22 mouse cellular contexts compared by ENCODE assay signal in the genomic region with DNA sequence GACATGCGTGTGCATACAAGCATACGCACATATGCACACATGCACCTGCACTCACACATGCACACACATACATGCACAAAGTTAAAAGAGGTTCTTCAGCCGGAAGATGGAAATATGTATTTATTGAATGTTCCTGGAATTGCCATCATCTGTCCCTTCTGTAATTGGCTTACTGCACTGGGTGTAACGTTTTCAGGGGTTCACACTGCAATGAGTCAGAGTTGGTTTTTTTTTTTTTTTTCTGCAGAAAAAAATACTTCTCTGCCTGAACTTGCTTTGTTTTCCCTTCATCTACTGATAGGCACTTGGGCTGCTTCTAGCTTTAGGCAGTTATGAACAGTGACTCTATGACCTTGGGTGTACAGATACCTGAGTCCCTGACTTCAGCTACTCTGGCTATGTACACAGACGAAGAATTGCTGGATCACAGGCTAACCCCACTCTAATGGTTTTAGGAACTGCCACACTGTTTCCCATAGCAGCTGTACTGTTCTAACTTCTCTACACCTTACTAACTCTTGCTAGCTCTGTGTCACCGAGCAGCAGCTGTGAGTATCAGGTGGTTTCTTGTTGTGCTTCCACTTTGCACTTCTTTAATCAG.
DNase-seq lines count a peak whose midpoint lies in the region; ATAC-seq and TF ChIP-seq lines count a peak whose summit lies in the region.
"Had no signal": no experiment of that assay in that cellular context is flagged by ENCODE, and none has a peak within 500 bp of the region (broad histone marks: within the 10 kb centered on the region; RNA-seq: fewer than 3 reads in every experiment).

No protein-coding gene starts in this region.

- no peak for TF ChIP-seq POLR2A in heart, adult 2 months (IDR thresholded peaks at IDR 0.05; ENCODE audit: insufficient read depth, low read depth, low read length)
- TF ChIP-seq POLR2A in MEL (IDR thresholded peaks at IDR 0.05; ENCODE audit: control insufficient read depth in 1 of 2, insufficient read depth in 1 of 2, low read depth in 1 of 2, low read length in 2 of 2, poor library complexity in 1 of 2): no peak
- TF ChIP-seq POLR2A in olfactory bulb, adult 2 months (IDR thresholded peaks at IDR 0.05; ENCODE audit: insufficient read depth, low read depth, low read length): no peak

- H3K9ac ChIP-seq in heart, adult 2 months (ENCODE audit: low read depth, low read length): peak overlapping the region; percentile 34; the same call in 1 of the 2 replicates
- no peak overlapping the region for H3K9ac ChIP-seq in MEL (ENCODE audit: control insufficient read depth, low read depth, low read length, poor library complexity, severe bottlenecking)
- H3K9ac ChIP-seq: embryonic facial prominence, embryonic 12.5 days; heart, embryonic 13.5 days; limb, embryonic 15.5 days; midbrain, embryonic 13.5 days had no signal

- TF ChIP-seq CTCF in heart, adult 2 months (IDR thresholded peaks at IDR 0.05): no peak
- no peak for TF ChIP-seq CTCF in MEL (IDR thresholded peaks at IDR 0.05 in 2 of 3, conservative IDR thresholded peaks at IDR 0.05 in 1 of 3; ENCODE audit: control insufficient read depth in 1 of 3, insufficient read depth in 1 of 3, low read depth in 2 of 3, low read length in 3 of 3, poor library complexity in 1 of 3, severe bottlenecking in 1 of 3)
- TF ChIP-seq CTCF in olfactory bulb, adult 2 months (IDR thresholded peaks at IDR 0.05; ENCODE audit: insufficient read depth, low read depth, low read length): no peak

- H3K27me3 ChIP-seq in heart, adult 2 months (ENCODE audit: control insufficient read depth, insufficient read depth, low read length): no peaks in the 10 kb centered on the region
- no peaks in the 10 kb centered on the region for H3K27me3 ChIP-seq in heart, embryonic 10.5 days (ENCODE audit: insufficient read depth, poor library complexity, severe bottlenecking)
- no peaks in the 10 kb centered on the region for H3K27me3 ChIP-seq in MEL (ENCODE audit: control insufficient read depth in 1 of 2, insufficient read depth in 2 of 2, low read length in 2 of 2)
- H3K27me3 ChIP-seq: embryonic facial prominence, embryonic 12.5 days; heart, embryonic 13.5 days; limb, embryonic 15.5 days; midbrain, embryonic 13.5 days had no signal

- H3K9me3 ChIP-seq in heart, embryonic 10.5 days: no peaks in the 10 kb centered on the region
- no peaks in the 10 kb centered on the region for H3K9me3 ChIP-seq in MEL (replicated peaks; ENCODE audit: insufficient read depth, low read length)
- H3K9me3 ChIP-seq: embryonic facial prominence, embryonic 12.5 days; forebrain, embryonic 10.5 days; G1E; heart, embryonic 13.5 days; limb, embryonic 15.5 days; midbrain, embryonic 13.5 days had no signal

- H3K27ac ChIP-seq in heart, adult 2 months: no peak overlapping the region
- no peak overlapping the region for H3K27ac ChIP-seq in heart, embryonic 10.5 days
- no peak overlapping the region for H3K27ac ChIP-seq in MEL (ENCODE audit: control insufficient read depth, low read depth, low read length)
- peak overlapping the region; percentile 50 for H3K27ac ChIP-seq in olfactory bulb, adult 2 months (ENCODE audit: insufficient read depth, low read depth, low read length)
- H3K27ac ChIP-seq: embryonic facial prominence, embryonic 12.5 days; forebrain, embryonic 10.5 days; heart, embryonic 13.5 days; limb, embryonic 15.5 days; midbrain, embryonic 13.5 days had no signal

- no peak for TF ChIP-seq RAD21 in MEL (IDR thresholded peaks at IDR 0.05; ENCODE audit: low read depth, low read length)

- no peaks in the 10 kb centered on the region for H3K79me2 ChIP-seq in heart, adult 2 months (replicated peaks; ENCODE audit: control insufficient read depth, insufficient read depth, low read length)
- H3K79me2 ChIP-seq in MEL (ENCODE audit: control insufficient read depth, insufficient read depth, low read length, poor library complexity): no peaks in the 10 kb centered on the region

- DNase-seq in heart, adult 2 months: peak in 1 of 2 experiments; percentile 16
- DNase-seq in heart, embryonic 10.5 days (ENCODE audit: low spot score): no peak
- peak; percentile 57 for DNase-seq in 3T3-L1 (ENCODE audit: low read depth, low spot score)
- peak; percentile 19 for DNase-seq in MEL (ENCODE audit: low read depth, low spot score)
- no peak for DNase-seq in adrenal gland, postnatal 14 days
- DNase-seq: adrenal gland, adult 2 months; cerebellum, postnatal 36 days; gastrocnemius, postnatal 36 days; kidney, adult 9 months; kidney, postnatal 4 days; lung, adult 18-20 months; retina, postnatal 1 day; thymus, postnatal 36 days had no signal

- no peaks in the 10 kb centered on the region; the same call in 1 of the 2 replicates for H3K4me1 ChIP-seq in heart, adult 2 months (ENCODE audit: control insufficient read depth, insufficient read depth, low read length)
- peaks cover 17% of the 10 kb centered on the region for H3K4me1 ChIP-seq in heart, embryonic 10.5 days
- H3K4me1 ChIP-seq in MEL (ENCODE audit: control insufficient read depth in 1 of 2, insufficient read depth in 2 of 2, low read length in 2 of 2): no peaks in the 10 kb centered on the region
- peaks cover 4% of the 10 kb centered on the region for H3K4me1 ChIP-seq in olfactory bulb, adult 2 months (ENCODE audit: control insufficient read depth, insufficient read depth, low read length)
- H3K4me1 ChIP-seq: embryonic facial prominence, embryonic 12.5 days; forebrain, embryonic 10.5 days; midbrain, embryonic 13.5 days had no signal

- intact Hi-C loops in heart, adult 2 months (cut with DNase I): no loop called here

- TF ChIP-seq EP300 in heart, adult 2 months (IDR thresholded peaks at IDR 0.05; ENCODE audit: insufficient read depth, low read depth, low read length): no peak
- no peak for TF ChIP-seq EP300 in MEL (IDR thresholded peaks at IDR 0.05; ENCODE audit: low read depth in 1 of 2, low read length in 2 of 2)

- WGBS in heart, adult 2 months: 63% methylated on average over 6 of the region's 6 CpGs
- WGBS in heart, embryonic 10.5 days: 75% methylated on average over 6 of the region's 6 CpGs
- WGBS in olfactory bulb, adult 2 months: 49% methylated on average over 6 of the region's 6 CpGs

- no peak overlapping the region for H3K4me3 ChIP-seq in heart, adult 2 months
- no peak overlapping the region for H3K4me3 ChIP-seq in heart, embryonic 10.5 days
- H3K4me3 ChIP-seq in MEL (ENCODE audit: control insufficient read depth in 1 of 2, insufficient read depth in 1 of 2, low read depth in 2 of 2, low read length in 2 of 2): no peak overlapping the region
- H3K4me3 ChIP-seq in olfactory bulb, adult 2 months (ENCODE audit: insufficient read depth, low read depth, low read length): no peak overlapping the region
- H3K4me3 ChIP-seq: embryonic facial prominence, embryonic 12.5 days; forebrain, embryonic 10.5 days; heart, embryonic 13.5 days; limb, embryonic 15.5 days; midbrain, embryonic 13.5 days had no signal

- H3K36me3 ChIP-seq in heart, adult 2 months (ENCODE audit: control insufficient read depth, insufficient read depth, low read length): no peaks in the 10 kb centered on the region
- H3K36me3 ChIP-seq in heart, embryonic 10.5 days: no peaks in the 10 kb centered on the region
- H3K36me3 ChIP-seq in MEL (ENCODE audit: control insufficient read depth in 1 of 2, insufficient read depth in 2 of 2, low read length in 2 of 2): no peaks in the 10 kb centered on the region; a peak in 2 of 4 replicates
- H3K36me3 ChIP-seq: embryonic facial prominence, embryonic 12.5 days; forebrain, embryonic 10.5 days; heart, embryonic 13.5 days had no signal

- no peak for ATAC-seq in granulocyte monocyte progenitor cell, adult 5-6 weeks (replicated peaks; ENCODE audit: poor library complexity, severe bottlenecking)
- ATAC-seq: hindbrain, embryonic 16.5 days; midbrain, embryonic 13.5 days had no signal

TF ChIP-seq in MEL, 35 proteins besides CTCF, POLR2A, EP300 and RAD21:
- no peak for TF ChIP-seq UBTF (IDR thresholded peaks at IDR 0.05; ENCODE audit: borderline replicate concordance, insufficient read depth, low read depth, low read length)
- TF ChIP-seq ZNF384 (IDR thresholded peaks at IDR 0.05; ENCODE audit: low read depth, low read length): peak; percentile 74

Comparison
In these comparisons a context has a peak if more than half of its experiments do, and no peak if none do; other contexts are left out.
1. DNase-seq: peak in 3T3-L1 (single experiment) and MEL (single experiment); none in heart, embryonic 10.5 days (single experiment) and adrenal gland, postnatal 14 days (single experiment).